Mouse (Mus musculus) erythroblast, embryonic 14.5 days (primary cell): ENCODE results near the gene Mllt3.

ENCODE experiments used
- GATA1 ChIP-seq: IDR thresholded peaks from 2 replicates; pipeline ENCODE4 v1.6.1; 2012; ENCODE audit warnings: low read length, inconsistent platforms, mixed read lengths
- TAL1 ChIP-seq: IDR thresholded peaks from 3 replicates; pipeline ENCODE4 v1.6.1; 2012; ENCODE audit warnings: low read length, inconsistent platforms, mixed read lengths

GRCm38 (mm10) chr4:87920664-87921063 is 112.5 kb downstream of the Mllt3 start:
- TF ChIP-seq TAL1 (no peak), GATA1 (no peak)
